Mouse (Mus musculus) ES-Bruce4 (cell line): ENCODE data around the gene Fbxw20.
"Not testable (repeated sequence)": the region's sequence is repeated elsewhere in the genome, so short reads cannot be mapped to it uniquely, and the experiment has no call there.

Experiments used
- CTCF ChIP-seq: IDR thresholded peaks from one replicate; pipeline ENCODE4 v1.8.1; 2011; ENCODE audit warnings: low read depth, low read length
- POLR2A ChIP-seq: IDR thresholded peaks from one replicate; pipeline ENCODE4 v1.8.1; 2011; ENCODE audit warnings: low read length; ENCODE audit not compliant: insufficient read depth

DNA sequence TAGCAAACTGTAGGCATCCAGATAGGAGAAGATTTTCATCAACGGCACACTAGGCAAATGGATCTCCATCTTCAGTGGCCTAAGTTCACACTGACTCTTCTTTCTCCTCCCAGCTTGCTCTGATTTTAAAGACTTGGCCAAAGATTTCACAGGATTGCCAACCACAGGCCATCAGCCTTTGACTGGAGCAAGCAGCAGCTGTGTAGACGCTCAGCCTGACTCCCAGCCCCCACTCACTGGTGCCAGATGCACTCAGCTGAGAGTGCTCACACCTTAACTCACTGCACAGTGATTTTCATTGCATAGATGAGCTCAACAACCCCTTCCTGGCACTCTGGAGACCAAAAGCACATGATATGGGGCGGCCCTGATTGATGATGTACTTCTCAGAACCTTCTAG is 38.7 kb downstream of the Fbxw20 start, which contains the start of gene Fbxw13:
- TF ChIP-seq CTCF, POLR2A: not testable (repeated sequence)
